Mouse (Mus musculus) liver, adult 2 months (tissue): Measurements from ENCODE around the gene Mob3c.

Experiments
- CTCF ChIP-seq: fragments of 200-500 bp; IDR thresholded peaks from 2 replicates; pipeline ENCODE4 v1.5.1; 2011; ENCODE audit warnings: low read depth, low read length, control low read depth
- POLR2A ChIP-seq: fragments of 200-500 bp; IDR thresholded peaks from 2 replicates; pipeline ENCODE4 v1.6.1; 2011; ENCODE audit warnings: low read length, control low read depth; ENCODE audit not compliant: insufficient read depth; ENCODE audit errors: extremely low read depth

GRCm38 (mm10) chr4:115863352-115863751 is 35.5 kb downstream of the Mob3c start:
- TF ChIP-seq CTCF, result no peak
- TF ChIP-seq POLR2A, result no peak
